Mouse (Mus musculus) cerebellum, postnatal 36 days (tissue): ENCODE measurements around the gene Dgkg.
A peak's percentile ranks its signal among the peaks of the same experiment; 100 is the strongest.

Experiments
- DNase-seq, 2 experiments: peaks; one replicate each; pipeline ENCODE4 v3.0.0; 2021 to 2022; ENCODE audit warnings: mixed read lengths in 2 of 2

Gene Dgkg

GRCm38 (mm10) chr16:22545016-22545561 is 111.9 kb downstream of the Dgkg start:
- peak in 1 of 2 experiments; percentile 25 for DNase-seq

DNA sequence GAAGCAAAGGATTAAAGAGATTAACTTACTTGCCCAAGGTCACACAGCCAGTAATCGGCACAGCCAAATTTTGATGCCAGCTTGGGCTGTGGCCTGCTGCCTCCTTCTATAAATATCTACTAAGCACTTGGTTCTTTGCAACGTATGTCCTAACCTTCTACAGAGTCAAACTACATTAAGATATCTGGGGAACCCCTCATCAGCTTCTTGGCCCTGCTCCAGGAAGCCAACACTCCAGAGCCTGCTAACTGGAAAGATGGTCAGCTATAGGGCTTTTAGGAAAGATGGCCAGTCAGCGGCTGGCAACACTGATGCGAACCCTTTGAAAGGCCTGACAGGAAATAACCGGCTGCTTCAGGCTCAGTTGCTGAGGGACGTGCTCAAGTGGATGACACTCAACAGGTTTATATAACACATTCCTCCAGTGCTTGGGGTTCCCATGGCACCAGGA is 114.3 kb downstream of the Dgkg start:
- no peak for DNase-seq

GRCm38 (mm10) chr16:22539275-22539674 is 117.7 kb downstream of the Dgkg start:
- DNase-seq: no peak

DNA sequence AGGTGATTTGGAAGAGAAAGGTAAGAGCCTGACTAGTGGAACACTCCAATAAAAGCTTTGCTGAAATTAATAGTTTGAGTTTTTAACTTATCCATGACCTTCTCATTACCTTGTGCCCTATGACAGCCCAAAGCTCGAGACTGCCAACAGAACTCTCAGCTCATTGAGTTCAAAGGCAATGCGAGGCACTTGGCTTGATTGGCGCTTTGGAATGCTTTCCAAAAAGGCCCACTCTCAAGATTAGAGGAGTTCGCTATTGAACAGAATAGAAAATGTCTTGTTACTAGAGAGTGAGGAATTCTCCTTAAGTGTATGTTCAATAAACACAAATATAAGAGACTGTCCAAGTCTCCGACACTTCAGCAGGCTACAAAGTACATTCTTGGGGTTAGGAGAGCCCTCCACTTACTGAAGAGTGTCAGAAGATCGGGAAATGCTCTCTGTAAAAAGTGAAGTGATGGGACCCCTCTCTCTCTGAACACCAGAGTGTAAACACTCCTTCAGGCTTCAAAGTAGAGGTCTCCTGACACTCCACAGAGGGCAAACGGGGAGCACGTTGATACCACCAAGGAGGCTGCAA is 120.3 kb downstream of the Dgkg start:
- DNase-seq: no peak

GRCm38 (mm10) chr16:22533087-22533486 is 123.9 kb downstream of the Dgkg start:
- no peak for DNase-seq

- peak in 1 of 2 experiments; percentile 16 for DNase-seq
Observed at GRCm38 (mm10) chr16:22531834-22532233, 125.2 kb downstream of the Dgkg start.

GRCm38 (mm10) chr16:22531041-22531440 is 126.0 kb downstream of the Dgkg start:
- DNase-seq: no peak

DNA sequence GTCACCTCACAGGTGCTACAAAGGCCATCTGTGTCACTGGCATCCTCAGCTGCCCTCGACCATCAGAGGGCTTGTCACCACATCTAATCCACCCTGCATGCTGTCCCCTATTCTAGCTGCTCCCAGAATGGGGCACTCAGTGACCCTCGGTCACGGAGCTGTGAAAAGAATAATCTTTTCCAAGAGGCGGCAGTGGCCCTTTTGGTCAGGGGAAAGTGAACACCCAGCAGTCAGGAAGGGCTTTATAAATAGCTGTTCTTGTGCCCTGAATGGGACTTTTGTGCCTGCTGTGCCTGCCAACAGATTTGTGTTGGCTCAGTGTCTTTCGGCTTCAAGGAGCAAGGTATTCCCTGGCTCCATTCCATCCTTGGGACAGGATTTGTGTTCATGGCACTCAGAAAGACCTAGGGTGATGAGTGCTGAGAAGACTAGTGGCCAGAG is 129.5 kb downstream of the Dgkg start:
- peak; percentile 52 to 60 for DNase-seq

- DNase-seq: no peak
Observed at GRCm38 (mm10) chr16:22526386-22526785, 130.6 kb downstream of the Dgkg start.

DNA sequence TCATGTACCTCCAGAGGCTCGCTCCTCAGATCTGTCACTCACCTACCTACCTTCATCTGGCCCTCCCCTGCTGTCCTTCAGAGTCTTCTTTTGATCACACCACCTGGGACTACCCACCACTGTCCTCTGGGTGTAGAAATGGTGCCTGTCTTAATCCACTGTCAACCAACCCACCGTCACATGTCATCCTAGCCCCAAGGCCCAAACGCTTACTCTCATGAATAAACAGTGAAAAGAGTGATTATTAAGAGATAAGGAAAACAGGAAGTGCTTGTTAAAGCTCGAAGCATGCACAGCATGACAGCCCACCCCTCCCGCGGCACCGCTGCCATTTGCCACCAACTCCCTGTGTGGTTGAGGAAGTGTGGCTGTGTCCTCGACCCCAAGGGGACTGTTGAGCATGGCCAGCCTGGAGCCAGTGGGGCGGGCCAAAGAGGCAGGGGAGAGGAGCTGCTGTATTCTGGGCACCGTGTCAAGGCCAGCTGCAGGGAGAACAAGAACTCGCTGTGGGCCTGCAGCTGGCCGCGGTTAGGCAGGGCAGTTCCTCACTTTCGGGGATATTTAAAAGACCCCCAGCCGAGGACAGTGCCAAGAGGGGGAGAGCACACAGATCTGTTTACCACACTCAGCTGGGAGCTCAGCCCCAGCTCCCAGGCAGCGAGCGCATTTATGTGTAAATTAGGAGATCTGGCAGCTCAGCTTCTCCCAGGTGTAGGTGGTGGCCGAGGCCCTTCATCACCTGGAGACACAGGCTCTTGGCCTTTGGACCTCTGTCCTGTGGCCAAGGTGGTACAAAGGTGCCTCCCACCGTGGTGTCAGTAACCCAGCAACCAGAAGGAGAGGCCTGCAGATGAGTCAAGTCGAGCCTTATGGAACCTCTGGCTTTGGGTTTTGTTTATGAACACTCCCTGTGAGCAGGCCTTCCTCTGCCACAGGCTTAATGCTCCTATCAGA is 139.3 kb downstream of the Dgkg start:
- DNase-seq: peak in 1 of 2 experiments; percentile 29

DNA sequence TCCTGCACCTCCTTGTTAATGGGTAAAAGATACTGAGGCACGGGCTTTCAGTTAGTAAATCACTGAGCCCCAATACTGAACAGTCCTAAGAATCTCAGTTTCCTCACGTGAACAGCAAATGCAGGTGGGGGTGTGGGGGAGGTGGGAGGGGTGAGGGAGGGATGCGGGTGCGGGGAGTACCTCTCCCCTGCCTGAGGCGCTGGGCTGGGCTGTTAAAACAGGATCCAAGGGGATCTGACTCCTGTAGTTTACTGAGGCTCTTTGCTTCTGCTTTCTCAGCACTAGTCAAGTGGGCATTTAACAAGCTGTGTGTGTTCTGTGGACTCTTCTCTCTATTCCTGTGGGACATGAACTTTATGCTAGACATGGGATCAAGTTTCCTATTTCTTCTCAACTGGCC is 141.5 kb downstream of the Dgkg start:
- no peak for DNase-seq

DNA sequence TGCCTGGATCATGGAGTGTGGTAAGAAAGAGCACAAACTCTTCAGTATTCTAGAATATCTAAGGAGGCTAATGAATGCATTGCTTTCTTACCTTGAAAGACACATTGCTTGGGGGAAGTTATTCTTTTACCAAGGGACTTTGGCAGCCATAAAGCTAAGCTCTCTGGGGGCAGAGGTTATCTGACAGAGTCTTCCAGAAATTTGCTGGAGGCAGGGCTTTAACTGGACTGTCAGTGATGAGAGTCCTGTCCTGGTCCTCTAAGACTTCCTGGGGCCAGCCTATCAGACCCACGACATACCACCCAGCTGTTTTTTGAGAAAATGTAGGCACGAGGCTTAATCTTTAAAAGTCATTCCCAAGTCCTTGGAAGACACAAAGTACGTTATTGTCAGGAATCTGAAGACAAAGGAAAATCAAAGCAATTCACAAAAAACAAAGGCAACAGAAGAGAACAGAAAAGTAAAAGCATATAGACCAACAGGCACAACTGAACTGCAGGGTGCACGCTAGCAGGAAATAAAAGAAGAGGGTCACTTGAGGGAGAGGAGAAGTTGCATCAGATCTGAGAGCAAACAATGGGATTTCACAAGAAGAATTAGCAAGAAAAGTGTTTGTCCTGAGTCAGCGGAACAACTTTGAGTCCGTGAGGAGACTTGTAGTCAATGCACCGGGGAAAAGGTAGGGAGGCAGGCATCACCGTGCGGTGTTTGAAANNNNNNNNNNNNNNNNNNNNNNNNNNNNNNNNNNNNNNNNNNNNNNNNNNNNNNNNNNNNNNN is 146.0 kb downstream of the Dgkg start:
- DNase-seq: no peak

DNA sequence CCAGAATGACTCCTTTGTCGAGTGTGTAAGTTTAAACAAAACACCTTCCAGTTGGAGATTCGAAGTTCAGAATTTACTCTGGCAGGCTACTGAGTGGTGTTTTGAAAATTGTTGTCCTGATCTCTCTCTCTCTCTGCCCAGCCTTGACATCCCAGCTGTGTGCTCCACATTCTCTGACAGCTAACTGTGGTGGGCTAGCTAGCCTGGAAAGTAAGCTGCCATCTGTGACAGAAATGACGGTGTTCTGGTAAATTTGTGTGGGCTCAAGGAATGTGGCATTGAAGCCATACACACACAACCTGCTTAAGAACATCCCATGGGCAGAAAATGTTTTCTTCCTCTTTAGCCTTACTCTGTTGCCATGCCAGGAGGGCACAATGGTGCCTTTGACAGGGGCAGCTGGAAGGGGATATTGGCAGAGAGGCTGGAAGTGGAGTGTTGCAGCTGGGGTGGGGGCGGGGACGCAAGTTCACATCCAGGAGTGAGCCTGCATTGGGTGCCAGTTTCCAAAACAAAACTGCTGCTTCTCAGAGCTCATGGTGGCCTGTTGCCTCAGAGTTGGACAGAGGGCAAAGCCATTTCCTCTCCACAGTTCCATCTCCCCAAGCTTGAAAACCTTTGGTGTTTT is 148.0 kb downstream of the Dgkg start:
- DNase-seq: no peak

DNA sequence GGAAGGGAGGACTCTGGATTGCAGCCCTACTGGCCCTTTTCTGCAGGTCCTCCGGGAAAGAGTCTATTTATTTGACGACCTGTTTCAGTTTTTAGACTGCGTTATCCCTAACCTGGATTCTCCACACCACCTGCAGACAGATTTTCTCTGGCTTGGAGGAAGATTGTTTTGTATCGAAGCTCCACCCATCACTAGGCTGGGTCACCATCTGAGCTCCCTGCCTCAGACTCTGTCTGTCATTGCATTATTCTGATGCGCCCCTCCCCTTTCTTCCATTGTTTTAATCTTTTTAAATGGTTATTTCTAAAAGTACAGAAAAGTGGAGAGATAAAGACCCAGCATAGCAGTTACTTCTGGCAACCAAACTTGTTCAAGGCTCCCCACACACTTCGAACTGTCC is 151.4 kb downstream of the Dgkg start:
- DNase-seq: no peak

DNA sequence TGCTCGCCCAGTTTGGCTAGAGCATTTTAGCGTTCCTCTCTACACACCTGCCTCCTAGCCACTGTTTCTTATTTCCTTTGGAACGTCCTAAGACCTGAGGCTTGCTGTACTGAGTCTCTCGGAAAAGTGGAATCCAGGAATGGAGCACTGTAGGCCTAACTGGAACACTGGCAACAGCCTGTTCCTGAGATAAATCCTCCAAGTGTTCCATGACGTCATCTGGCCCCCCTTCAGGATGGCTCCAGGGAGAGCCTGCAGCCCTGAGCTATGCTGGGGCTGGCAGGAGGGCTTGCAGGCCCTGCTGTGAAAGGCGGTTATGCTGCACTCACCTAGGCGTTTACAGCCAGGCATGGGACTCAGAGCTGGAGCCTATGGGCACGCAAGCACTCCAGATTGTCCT is 152.2 kb downstream of the Dgkg start:
- DNase-seq: peak; percentile 31 to 34

DNA sequence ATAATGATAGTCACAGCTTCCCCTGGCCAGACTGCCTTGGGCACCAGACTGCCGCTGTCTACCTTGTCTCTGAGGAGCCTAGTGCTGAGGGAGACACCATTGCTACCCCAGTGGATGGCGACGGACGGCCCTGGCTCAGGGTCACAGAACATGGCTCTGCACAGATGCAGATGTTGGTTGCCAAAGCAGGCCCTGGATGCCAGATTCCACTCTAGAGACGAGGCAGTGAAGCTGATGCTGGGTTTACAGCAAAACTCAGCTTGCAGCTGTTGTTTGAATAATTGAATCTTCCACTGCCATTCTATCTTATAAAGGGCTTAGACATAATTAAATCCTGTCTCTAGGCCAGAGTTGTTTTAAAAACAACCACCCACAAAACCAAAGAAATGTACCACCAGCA is 153.0 kb downstream of the Dgkg start:
- no peak for DNase-seq

DNA sequence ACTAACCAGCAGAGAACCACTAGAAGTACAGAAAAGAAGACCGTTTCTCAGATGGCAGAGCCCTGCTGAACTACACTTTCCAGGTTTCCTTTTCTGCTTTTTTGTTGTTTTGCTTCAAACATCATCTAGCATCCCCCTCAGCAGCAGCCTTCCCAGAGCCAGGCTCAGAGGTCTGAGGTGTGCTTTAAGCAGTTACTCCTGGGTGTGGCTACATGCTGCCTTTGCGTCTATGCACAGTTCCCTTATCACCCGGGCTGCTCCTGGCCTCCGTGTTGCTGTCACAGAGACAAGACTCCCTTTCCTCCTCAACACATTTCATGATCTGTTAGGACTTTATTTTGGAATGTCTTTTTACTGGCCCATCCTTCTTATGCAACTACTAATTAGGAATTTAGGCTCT is 153.6 kb downstream of the Dgkg start:
- DNase-seq: no peak

DNA sequence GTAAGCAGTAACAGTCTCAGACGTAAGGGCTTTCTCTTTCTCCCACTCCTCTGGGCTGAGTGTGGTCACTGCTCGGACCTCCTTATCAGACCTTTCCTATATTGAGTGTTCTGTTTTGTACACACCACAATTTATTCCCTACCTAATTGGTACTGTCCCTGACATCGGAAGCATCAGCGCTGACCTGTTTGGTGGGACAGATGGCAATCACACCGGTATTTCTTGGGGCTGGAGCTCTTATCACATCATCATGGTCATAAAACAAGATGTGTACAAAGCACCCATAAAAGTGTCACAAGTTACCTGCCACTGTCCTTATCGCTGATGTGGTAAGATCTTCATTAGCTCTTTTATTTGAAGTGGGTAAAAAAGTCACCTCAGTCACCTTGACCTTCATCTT is 155.2 kb downstream of the Dgkg start:
- DNase-seq: no peak

DNA sequence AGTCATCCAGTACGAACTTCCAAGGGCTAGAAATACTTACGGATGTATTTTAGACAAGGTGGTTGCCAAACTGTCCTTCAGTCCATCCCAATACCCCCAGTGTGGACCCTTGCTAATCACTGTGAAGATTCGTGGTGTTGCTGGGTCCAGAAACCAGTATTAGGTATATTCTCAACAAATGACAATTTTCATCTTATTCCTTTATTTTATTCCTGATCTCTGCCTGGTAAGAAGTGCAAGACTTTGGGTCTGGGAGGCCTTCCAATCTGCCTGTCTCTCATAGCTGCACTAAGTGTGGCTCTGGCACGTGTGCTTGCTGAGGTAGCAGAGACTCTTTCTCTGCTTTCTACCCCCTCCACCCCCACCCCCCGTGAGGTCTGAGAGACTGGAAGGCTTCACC is 156.5 kb downstream of the Dgkg start:
- DNase-seq: no peak

DNA sequence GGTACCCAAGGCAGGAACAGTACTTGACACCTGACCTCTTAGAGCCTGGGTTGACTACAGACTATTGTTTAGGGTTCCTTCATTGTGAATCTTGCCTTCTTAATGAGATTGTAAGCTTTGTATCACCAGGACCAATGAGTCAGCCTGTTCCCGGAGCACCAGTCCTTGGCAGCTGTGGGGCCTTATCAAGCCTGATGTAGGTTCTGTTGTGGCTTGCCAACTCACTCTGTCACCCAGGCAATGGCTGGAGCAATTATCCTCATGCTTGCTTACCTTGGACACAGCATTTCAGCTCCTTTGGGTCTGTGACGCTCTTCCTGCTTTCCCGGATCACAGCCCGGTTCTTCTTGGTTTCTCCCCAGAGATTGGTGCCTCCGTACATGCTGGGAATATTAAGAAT is 157.1 kb downstream of the Dgkg start:
- DNase-seq: no peak

DNA sequence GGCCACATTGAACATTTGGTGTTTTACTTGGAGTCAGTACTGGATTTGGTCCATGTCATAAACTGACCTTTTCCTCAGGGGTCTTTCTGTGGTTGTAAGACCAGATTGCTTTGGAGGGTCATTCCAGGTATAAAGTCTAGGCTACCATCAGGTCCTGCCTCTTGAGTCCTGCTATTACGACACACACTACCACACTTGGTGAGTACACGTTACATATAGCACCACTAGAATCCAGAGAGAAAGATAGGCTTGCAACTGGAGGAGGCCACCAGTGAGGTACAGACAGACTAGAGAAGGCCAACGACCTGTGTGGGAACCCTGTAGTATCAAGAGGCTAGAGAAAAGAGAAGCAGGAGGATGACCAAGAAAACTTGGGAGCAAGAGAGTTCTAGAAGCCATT is 157.6 kb downstream of the Dgkg start:
- no peak for DNase-seq

DNA sequence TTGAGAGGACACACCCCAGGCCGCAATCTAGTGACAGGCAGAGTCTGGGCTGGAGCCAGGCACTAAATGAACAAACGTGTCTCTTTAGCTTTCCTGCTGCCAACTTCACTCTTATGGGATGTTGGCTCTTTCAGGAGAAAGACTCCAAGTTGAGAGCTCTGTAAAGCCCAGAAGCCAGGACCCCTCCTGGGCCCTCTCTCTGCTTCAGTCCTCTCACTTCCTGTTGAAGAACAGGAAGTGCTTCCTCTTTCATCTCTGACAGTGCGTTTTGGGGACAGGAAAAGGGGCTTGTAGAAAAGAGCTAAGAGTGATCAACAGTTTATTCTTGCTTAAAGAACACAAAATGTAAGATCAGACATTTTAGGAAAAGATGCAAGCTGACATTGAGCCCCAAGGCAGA is 159.0 kb downstream of the Dgkg start:
- DNase-seq: no peak

DNA sequence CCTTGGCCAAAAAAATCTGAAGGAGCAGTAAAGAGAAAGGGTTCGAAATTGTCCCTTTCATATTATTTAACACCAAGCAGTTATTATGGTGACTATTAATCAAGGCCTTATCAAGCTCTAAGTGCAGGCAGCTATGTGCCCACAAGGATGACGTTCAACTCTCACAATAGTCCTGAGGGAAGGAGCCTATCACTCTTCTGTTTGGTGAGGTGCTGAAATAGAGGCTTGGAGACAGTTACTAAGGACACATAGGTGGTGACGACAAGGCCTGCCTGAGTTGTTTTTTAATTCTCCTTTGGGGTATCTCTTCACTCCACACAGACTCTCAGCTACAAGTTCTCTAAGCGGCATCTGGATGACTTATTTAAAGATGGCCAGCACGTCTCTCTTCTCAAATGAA is 161.8 kb downstream of the Dgkg start:
- DNase-seq: no peak
